Mouse (Mus musculus) Patski (cell line): ENCODE data around the gene Naxd. TPM values are rescaled to one million over a fixed set of nuclear protein-coding genes. Genes with fewer than 3 reads are reported as not detected.

Source experiments
- ATAC-seq: fragments of 100-300 bp; one replicate; pipeline ENCODE4 v1.8.0; 2021
- CTCF ChIA-PET: fragments of 350-600 bp; sonication (Branson Sonifier 250); formaldehyde crosslinking; loops from one replicate; lab custom pipeline; 2022; ENCODE audit warnings: inconsistent platforms; lab: Charles Lee
- POLR2A ChIA-PET: fragments of 350-600 bp; sonication (Branson Sonifier 250); formaldehyde crosslinking; loops from one replicate; lab custom pipeline; 2022; ENCODE audit warnings: antibody characterized with exemption, inconsistent platforms; lab: Charles Lee
- DNase-seq: peaks from one replicate; pipeline ENCODE4 v3.0.0-alpha.2; 2011; ENCODE audit warnings: low read depth, low spot score
- H3K27me3 ChIP-seq: fragments of 371-371 bp; one replicate; pipeline ENCODE4 v1.5.1; 2021
- CTCF ChIP-seq: fragments of 100-300 bp; IDR thresholded peaks from one replicate; pipeline ENCODE4 v1.5.1; 2021
- in situ Hi-C: fragments of 300-500 bp; cut with MboI; formaldehyde crosslinking; loops from 3 replicates; pipeline ENCODE4 v1.11.1; 2018; ENCODE audit warnings: low pct_unique_long_range_greater_than_20kb, mixed read lengths
- polyA plus RNA-seq: library from polyadenylated mRNA; unstranded; gene quantifications from one replicate; pipeline ENCODE4 v1.2.3, GENCODE M21; 2021

The Naxd gene
- polyA plus RNA-seq, 1 experiment from 2014 or later = 108 TPM

DNA sequence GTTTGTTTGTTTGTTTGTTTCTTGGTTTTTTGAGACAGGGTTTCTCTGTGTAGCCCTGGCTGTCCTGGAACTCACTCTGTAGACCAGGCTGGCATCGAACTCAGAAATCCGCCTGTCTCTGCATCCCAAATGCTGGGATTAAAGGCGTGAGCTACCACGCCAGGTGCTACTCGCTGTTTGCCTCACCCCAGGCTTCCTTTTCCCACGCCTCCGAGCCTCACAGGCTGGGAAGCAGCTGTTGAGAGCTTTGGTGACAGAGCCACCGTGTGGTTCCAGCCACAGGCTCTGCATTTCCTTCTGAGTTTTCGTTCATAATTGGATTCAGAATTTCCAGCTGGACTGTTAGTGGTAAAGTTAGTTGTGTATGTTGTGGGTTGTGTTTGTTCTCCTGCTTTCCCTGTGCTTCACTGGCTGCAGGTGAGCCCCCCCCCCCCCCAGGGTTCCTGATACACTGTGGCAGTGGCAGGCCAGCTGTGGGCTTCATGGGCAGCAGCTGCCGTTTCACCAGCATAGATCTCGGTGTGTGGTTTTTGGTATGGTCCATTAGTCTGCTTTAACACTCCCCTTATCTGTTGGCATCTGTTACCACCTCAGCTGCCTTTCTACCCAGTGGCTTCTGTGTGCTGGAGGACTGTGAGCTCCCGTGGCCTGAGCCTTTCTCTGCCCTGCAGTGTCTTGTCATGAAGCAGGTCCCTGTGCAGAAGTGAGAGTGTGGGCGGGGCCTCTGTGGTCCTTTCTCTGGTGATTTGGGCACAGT, 6.3 kb downstream of the Naxd start:
- TF ChIP-seq CTCF = no peak
- in situ Hi-C loops = no loop called here
- no peak for DNase-seq
- H3K27me3 ChIP-seq = no peaks in the 10 kb centered on the region
- ChIA-PET CTCF (no interaction called here), POLR2A (interaction anchor here (0.6 kb wide), 1 partner anchor 22 kb away, joined by 3 read pairs; no protein-coding TSS in a partner anchor)
- no peak for ATAC-seq

DNA sequence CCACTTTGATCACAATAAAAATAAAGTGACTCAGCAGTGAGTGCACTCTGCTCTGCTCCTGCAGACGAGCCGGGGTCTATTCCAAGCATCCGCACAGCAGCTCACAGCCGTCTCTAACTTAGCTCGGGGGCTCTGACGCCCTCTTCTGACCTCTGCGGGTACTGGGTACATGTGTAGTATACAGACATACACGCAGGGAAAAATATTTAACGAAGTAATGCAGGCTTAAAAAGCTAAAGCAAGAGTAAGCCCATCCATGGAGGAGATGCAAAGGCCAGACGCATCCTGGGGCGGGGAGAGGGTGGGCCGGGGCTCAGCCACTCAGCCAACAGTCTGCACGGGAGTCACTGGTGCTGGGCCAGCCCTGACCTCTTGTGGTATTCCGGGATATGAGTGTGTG, 8.8 kb downstream of the Naxd start:
- DNase-seq (no peak), ATAC-seq (no peak)
- in situ Hi-C loops = loop anchor here (5.0 kb wide), 1 partner anchor 111 kb away; no protein-coding TSS in a partner anchor
- no peaks in the 10 kb centered on the region for H3K27me3 ChIP-seq
- TF ChIP-seq CTCF = no peak
- CTCF ChIA-PET = interaction anchor here (1.0 to 2.3 kb wide), 10 partner anchors 10 to 200 kb away, joined by 3 to 7 read pairs (median 3); no protein-coding TSS in a partner anchor
- POLR2A ChIA-PET = no interaction called here

DNA sequence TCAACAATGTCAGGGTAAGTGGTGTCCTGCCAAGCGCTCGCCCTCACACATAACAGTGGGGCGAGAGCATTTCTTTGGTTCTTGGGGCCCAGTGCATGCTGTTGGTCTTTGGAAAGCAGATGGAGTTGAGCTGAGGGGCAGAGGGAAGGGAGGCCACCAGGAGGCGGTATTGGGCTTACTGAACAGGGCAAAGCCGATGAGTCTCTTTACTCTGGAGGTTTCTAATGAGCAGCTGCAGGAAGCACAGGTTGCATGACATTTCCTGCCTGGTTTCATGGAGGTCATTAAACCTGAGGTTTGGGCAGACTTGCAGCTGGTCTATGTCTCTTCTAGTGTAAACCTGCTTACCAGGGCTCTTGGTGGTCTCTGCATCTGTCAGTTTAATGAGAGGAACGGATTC, 9.5 kb downstream of the Naxd start:
- POLR2A ChIA-PET = no interaction called here
- in situ Hi-C loops = loop anchor here (5.0 kb wide), 1 partner anchor 110 kb away; no protein-coding TSS in a partner anchor
- DNase-seq (no peak), ATAC-seq (no peak)
- H3K27me3 ChIP-seq = no peaks in the 10 kb centered on the region
- CTCF ChIA-PET = interaction anchor here (0.7 to 2.3 kb wide), 12 partner anchors 11 to 200 kb away, joined by 3 to 7 read pairs (median 3); no protein-coding TSS in a partner anchor
- TF ChIP-seq CTCF = no peak

DNA sequence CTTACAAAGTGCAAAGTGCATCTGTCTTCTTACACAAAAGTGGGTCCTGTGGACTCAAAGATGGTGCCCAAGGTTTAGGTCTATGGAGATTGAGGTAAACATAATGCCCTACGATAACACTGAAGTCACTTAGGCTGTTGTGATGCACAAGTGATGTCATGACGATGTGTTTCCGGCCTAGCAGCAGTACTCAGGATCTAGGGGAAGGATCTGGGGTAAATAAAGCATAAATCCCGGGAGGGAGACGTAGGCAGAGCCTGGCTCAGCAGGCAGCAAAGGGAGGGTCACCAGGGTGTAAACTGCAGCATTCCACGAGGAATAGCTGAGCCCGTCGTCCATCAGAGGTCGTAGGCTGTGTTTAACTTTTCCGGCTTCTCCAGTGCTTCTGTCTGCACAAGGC, 11.6 kb downstream of the Naxd start:
- ChIA-PET POLR2A (no interaction called here), CTCF (no interaction called here)
- no peak for ATAC-seq

DNA sequence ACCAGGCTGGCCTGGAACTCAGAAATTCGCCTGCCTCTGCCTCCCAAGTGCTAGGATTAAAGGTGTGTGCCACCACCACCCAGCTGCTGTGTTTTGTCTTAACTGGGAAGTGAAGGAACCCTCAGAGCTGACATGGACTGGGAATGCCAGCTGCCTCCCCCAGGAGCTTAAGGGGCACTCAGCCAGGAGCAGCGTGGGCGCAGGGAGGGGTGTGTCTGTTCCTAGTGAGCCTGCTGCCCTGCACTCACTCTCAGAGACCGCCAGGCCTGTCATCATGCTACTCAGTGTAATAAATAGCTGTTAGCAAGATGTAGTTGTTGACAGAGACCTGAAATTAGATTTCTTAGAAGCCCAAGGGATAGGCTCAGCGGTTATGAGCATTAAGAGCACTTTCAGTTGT, 13.7 kb downstream of the Naxd start:
- ATAC-seq (no peak), DNase-seq (no peak)
- H3K27me3 ChIP-seq = no peaks in the 10 kb centered on the region
- no peak for TF ChIP-seq CTCF
- in situ Hi-C loops = no loop called here
- ChIA-PET POLR2A (no interaction called here), CTCF (no interaction called here)

More for the DNA sequence above, 11.6 kb downstream of the Naxd start:
- no peak for DNase-seq
- TF ChIP-seq CTCF = no peak
- H3K27me3 ChIP-seq = no peaks in the 10 kb centered on the region
- in situ Hi-C loops = loop anchor here (5.0 kb wide), 1 partner anchor 108 kb away; no protein-coding TSS in a partner anchor

DNA sequence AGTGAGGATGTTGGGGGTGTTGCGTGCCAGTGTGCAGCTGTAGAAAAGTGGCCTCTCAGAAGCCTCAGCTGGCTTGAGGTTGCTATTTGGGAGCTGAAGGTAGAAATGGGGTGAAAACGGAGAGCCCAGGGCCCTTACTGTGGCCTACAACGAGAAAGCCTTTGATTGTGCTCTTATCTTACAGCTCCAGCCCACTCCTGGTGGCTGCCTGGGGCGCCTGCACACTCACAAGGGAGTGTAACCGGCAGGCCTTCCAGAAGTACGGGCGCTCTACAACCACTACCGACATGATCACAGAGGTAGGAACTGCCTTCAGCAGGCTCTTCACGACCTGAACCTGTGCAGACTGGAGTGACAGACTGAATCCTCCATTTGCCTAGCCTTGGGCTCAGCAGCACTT, 15.4 kb downstream of the Naxd start:
- in situ Hi-C loops = no loop called here
- ATAC-seq (no peak), DNase-seq (no peak)
- ChIA-PET POLR2A (no interaction called here), CTCF (no interaction called here)
- H3K27me3 ChIP-seq = no peaks in the 10 kb centered on the region
- no peak for TF ChIP-seq CTCF

DNA sequence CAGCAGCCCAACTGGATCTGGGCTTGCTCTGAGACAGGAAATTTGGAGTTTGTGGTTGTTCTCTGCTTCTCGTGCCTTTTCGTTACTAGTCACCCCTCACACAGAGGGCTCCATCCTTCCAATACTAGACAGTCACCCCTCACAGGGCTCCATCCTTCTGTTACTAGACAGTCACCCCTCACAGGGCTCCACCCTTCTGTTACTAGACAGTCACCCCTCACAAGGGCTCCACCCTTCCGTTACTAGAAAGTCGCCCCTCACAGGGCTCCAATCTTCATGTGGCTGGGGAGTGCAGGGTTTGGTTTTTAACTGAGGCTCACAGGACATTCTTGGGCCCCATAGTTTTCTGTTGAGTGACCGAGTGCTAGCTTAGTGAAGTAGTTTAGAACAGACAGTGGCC, 15.9 kb downstream of the Naxd start:
- DNase-seq (no peak), ATAC-seq (no peak)
- in situ Hi-C loops = no loop called here
- CTCF ChIA-PET = no interaction called here
- H3K27me3 ChIP-seq = no peaks in the 10 kb centered on the region
- POLR2A ChIA-PET = no interaction called here
- no peak for TF ChIP-seq CTCF

DNA sequence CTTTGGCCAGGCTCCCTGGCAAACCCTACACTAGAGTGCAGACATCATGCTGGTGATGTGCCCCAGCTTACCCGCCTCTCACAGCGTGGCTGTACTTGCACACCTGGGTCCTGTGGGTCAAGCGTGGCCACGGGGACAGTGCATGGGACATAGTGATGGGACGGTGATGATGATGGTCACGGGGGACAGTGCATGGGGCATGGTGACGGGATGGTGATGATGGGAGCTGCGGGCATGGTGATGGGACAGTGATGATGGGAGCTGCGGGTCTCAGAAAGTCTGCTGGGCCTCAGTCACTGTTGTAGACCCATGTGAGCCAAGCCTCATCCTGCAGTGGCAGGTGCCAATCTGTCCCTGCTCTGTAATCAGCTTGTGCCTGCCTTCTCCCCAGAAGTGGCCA, 19.0 kb downstream of the Naxd start:
- DNase-seq = no peak
- ChIA-PET POLR2A (no interaction called here), CTCF (interaction anchor here (1.3 kb wide), 1 partner anchor 96 kb away, joined by 3 read pairs; no protein-coding TSS in a partner anchor)
- in situ Hi-C loops = no loop called here
- no peaks in the 10 kb centered on the region for H3K27me3 ChIP-seq
- no peak for ATAC-seq
- no peak for TF ChIP-seq CTCF

DNA sequence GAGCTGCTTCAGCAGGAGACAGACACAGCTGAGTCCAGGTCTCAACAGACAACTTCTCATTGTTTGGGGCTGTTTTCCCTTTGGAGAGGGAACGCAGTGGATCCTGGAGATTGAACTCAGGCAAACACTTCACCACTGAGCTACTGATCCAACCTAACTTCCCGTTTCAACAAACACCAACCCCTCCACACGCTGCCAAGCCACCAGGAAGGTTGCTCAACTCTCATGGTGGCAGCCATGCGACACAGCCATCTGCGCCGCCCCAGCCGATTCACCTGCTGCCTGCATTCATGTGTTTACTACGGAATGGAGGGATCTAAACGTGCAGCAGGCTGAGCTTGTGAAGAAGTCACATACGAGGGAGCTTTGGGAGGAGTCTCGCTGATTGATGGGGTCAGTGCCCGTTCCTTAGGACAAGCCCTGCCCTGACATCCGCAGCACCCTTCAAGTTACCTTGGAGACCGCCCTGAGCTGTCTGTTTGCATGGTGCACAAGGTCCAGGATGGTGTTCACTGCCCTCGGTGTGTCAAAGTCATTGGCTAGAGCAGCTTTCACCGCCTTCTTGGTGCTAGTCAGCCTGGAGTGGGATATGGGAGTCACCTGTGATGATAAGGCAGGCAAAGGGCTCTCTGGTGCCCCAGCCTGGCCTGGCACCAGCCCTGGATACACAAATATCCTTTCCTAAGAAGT, 20.2 kb downstream of the Naxd start:
- CTCF ChIA-PET = interaction anchor here (1.5 kb wide), 1 partner anchor 85 kb away, joined by 3 read pairs; no protein-coding TSS in a partner anchor
- in situ Hi-C loops = no loop called here

DNA sequence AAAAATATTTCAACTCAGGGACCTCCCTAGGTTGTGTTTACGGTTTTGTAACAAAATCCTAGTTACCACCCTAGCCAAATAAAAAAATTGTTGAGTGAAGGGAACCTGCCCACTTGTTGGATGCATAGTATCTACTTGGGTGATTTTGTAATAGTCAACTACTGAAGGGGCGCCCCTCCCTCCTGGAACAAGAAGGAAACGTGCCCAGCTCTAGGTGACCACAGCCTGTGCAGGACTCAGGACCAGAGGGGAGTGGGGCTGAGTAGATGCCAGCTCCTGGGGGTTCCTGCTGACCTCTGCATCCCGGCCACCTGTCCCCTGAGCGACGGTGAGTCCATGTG, 20.7 kb downstream of the Naxd start:
- CTCF ChIA-PET = interaction anchor here (1.5 kb wide), 1 partner anchor 84 kb away, joined by 3 read pairs; no protein-coding TSS in a partner anchor
- H3K27me3 ChIP-seq = no peaks in the 10 kb centered on the region
- in situ Hi-C loops = no loop called here
- POLR2A ChIA-PET = no interaction called here
- no peak for ATAC-seq
- no peak for DNase-seq
- TF ChIP-seq CTCF = no peak

More for the DNA sequence above, 20.2 kb downstream of the Naxd start:
- TF ChIP-seq CTCF = no peak
- ATAC-seq (no peak), DNase-seq (no peak)
- no peaks in the 10 kb centered on the region for H3K27me3 ChIP-seq
- POLR2A ChIA-PET = no interaction called here

DNA sequence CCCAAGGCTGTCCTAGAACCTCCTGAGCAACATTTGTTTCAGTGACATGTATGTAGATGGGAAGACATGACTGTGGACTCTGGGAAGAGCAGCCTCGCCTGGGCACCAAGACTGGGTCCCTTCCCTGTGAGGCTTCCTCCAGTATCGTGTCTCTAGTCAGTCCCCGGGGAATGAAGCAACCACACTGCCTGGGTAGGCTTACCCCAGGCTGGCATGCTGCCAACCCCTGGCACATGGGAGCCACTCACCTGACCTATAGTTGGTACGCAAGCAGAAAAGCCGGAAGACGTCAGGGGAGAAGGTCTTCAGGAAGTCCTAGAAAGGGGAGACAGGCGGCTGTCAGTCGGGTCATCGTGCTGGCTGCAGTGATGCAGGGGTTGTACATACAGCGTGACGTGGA, 21.4 kb downstream of the Naxd start:
- in situ Hi-C loops = no loop called here
- no peaks in the 10 kb centered on the region for H3K27me3 ChIP-seq
- no peak for DNase-seq
- CTCF ChIA-PET = no interaction called here
- no peak for TF ChIP-seq CTCF
- POLR2A ChIA-PET = no interaction called here
- no peak for ATAC-seq
